Mouse (Mus musculus): ENCODE results near the gene Haspin. TPM values are rescaled to one million over a fixed set of nuclear protein-coding genes. Genes with fewer than 3 reads are reported as not detected.

Gene Haspin
- total and polyA plus RNA-seq, 3 experiments = 26.9 to 28.3 TPM; not detected in 1

GRCm38 (mm10) chr11:73092877-73093276 lies 45.2 kb downstream of the Haspin start:
- H3K4me3 ChIP-seq (ENCODE audit: control insufficient read depth in 1 of 2, insufficient read depth in 1 of 2, low read depth in 2 of 2, low read length in 2 of 2) = no peak overlapping the region
- no peak overlapping the region for H3K27ac ChIP-seq (ENCODE audit: control insufficient read depth, low read depth, low read length)
- TF ChIP-seq TAL1 (IDR thresholded peaks at IDR 0.05; ENCODE audit: low read length) (no peak), MAFK (IDR thresholded peaks at IDR 0.05; ENCODE audit: borderline replicate concordance, low read depth, low read length) (no peak), RCOR1 (IDR thresholded peaks at IDR 0.05; ENCODE audit: low read depth, low read length) (no peak), MXI1 (IDR thresholded peaks at IDR 0.05; ENCODE audit: low read depth, low read length) (no peak), ZKSCAN1 (IDR thresholded peaks at IDR 0.05; ENCODE audit: low read depth, low read length) (no peak), RAD21 (IDR thresholded peaks at IDR 0.05; ENCODE audit: low read depth, low read length) (no peak), MYC (IDR thresholded peaks at IDR 0.05; ENCODE audit: low read depth, low read length) (no peak), POLR2AphosphoS2 (IDR thresholded peaks at IDR 0.05; ENCODE audit: low read length) (no peak)
- peak; percentile 52 for DNase-seq (ENCODE audit: low read depth, low spot score)
- no peaks in the 10 kb centered on the region; a peak in 1 of 4 replicates for H3K36me3 ChIP-seq (ENCODE audit: control insufficient read depth in 1 of 2, insufficient read depth in 2 of 2, low read length in 2 of 2)
- H3K9me3 ChIP-seq (replicated peaks; ENCODE audit: insufficient read depth, low read length) = no peaks in the 10 kb centered on the region
- no peaks in the 10 kb centered on the region for H3K79me2 ChIP-seq (ENCODE audit: control insufficient read depth, insufficient read depth, low read length, poor library complexity)
- H3K9ac ChIP-seq (ENCODE audit: control insufficient read depth, low read depth, low read length, poor library complexity, severe bottlenecking) = no peak overlapping the region
- peaks cover 0 to 12% of the 10 kb centered on the region in 2 experiments; a peak in 2 of 4 replicates for H3K4me1 ChIP-seq (ENCODE audit: control insufficient read depth in 1 of 2, insufficient read depth in 2 of 2, low read length in 2 of 2)
- no peaks in the 10 kb centered on the region for H3K27me3 ChIP-seq (ENCODE audit: control insufficient read depth in 1 of 2, insufficient read depth in 2 of 2, low read length in 2 of 2)

GRCm38 (mm10) chr11:73092057-73092456 lies 46.0 kb downstream of the Haspin start:
- DNase-seq (ENCODE audit: low read depth, low spot score) = no peak
- Histone ChIP-seq H3K4me1 (ENCODE audit: control insufficient read depth in 1 of 2, insufficient read depth in 2 of 2, low read length in 2 of 2) (peaks cover 0 to 20% of the 10 kb centered on the region in 2 experiments; a peak in 2 of 4 replicates), H3K36me3 (ENCODE audit: control insufficient read depth in 1 of 2, insufficient read depth in 2 of 2, low read length in 2 of 2) (peaks cover 0 to 8% of the 10 kb centered on the region in 2 experiments; a peak in 2 of 4 replicates), H3K9ac (ENCODE audit: control insufficient read depth, low read depth, low read length, poor library complexity, severe bottlenecking) (no peak overlapping the region), H3K79me2 (ENCODE audit: control insufficient read depth, insufficient read depth, low read length, poor library complexity) (no peaks in the 10 kb centered on the region), H3K27me3 (ENCODE audit: control insufficient read depth in 1 of 2, insufficient read depth in 2 of 2, low read length in 2 of 2) (no peaks in the 10 kb centered on the region), H3K4me3 (ENCODE audit: control insufficient read depth in 1 of 2, insufficient read depth in 1 of 2, low read depth in 2 of 2, low read length in 2 of 2) (no peak overlapping the region), H3K27ac (ENCODE audit: control insufficient read depth, low read depth, low read length) (no peak overlapping the region), H3K9me3 (replicated peaks; ENCODE audit: insufficient read depth, low read length) (no peaks in the 10 kb centered on the region)
- no peak for TF ChIP-seq ELF1 (IDR thresholded peaks at IDR 0.05; ENCODE audit: low read depth, low read length)
- no peak for TF ChIP-seq NELFE (IDR thresholded peaks at IDR 0.05; ENCODE audit: low read depth, low read length)
- no peak for TF ChIP-seq ZNF384 (IDR thresholded peaks at IDR 0.05; ENCODE audit: low read depth, low read length)
- no peak for TF ChIP-seq ETS1 (IDR thresholded peaks at IDR 0.05; ENCODE audit: low read depth, low read length)
- no peak for TF ChIP-seq MYC (IDR thresholded peaks at IDR 0.05; ENCODE audit: low read depth, low read length)
- TF ChIP-seq TCF12 (IDR thresholded peaks at IDR 0.05; ENCODE audit: low read depth, low read length) = no peak
- TF ChIP-seq UBTF (IDR thresholded peaks at IDR 0.05; ENCODE audit: borderline replicate concordance, insufficient read depth, low read depth, low read length) = no peak
- TF ChIP-seq CHD2 (IDR thresholded peaks at IDR 0.05; ENCODE audit: low read length) = no peak

DNA sequence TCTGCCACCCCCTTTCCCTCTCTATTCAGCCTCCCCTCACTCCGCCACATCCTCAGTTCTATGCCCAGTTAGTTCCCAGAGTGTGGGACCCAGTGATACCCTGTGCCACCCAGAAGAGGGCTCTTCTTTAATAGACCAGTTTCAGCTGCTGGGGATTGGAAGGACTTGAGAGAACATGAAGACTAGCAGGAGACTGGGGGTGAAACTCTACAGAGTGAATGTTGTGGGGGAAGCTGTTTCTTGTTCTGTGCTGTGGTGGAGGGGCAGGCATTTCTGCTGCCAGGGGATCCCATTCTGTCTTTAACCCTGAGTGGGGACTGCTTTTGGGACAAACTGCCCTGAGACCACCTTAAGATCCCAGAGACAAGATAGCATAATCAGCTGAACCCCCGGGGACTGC lies 47.3 kb downstream of the Haspin start:
- H3K27ac ChIP-seq (ENCODE audit: control insufficient read depth, low read depth, low read length) = no peak overlapping the region
- H3K4me1 ChIP-seq (ENCODE audit: control insufficient read depth in 1 of 2, insufficient read depth in 2 of 2, low read length in 2 of 2) = peaks cover 0 to 22% of the 10 kb centered on the region in 2 experiments; a peak in 2 of 4 replicates
- H3K79me2 ChIP-seq (ENCODE audit: control insufficient read depth, insufficient read depth, low read length, poor library complexity) = no peaks in the 10 kb centered on the region
- DNase-seq (ENCODE audit: low read depth, low spot score) = no peak
- H3K4me3 ChIP-seq (ENCODE audit: control insufficient read depth in 1 of 2, insufficient read depth in 1 of 2, low read depth in 2 of 2, low read length in 2 of 2) = no peak overlapping the region
- no peaks in the 10 kb centered on the region for H3K27me3 ChIP-seq (ENCODE audit: control insufficient read depth in 1 of 2, insufficient read depth in 2 of 2, low read length in 2 of 2)
- peaks cover 0 to 9% of the 10 kb centered on the region in 2 experiments; a peak in 2 of 4 replicates for H3K36me3 ChIP-seq (ENCODE audit: control insufficient read depth in 1 of 2, insufficient read depth in 2 of 2, low read length in 2 of 2)
- H3K9me3 ChIP-seq (replicated peaks; ENCODE audit: insufficient read depth, low read length) = no peaks in the 10 kb centered on the region
- H3K9ac ChIP-seq (ENCODE audit: control insufficient read depth, low read depth, low read length, poor library complexity, severe bottlenecking) = no peak overlapping the region
- TF ChIP-seq JUND (IDR thresholded peaks at IDR 0.05; ENCODE audit: low read depth, low read length) (no peak), TAL1 (IDR thresholded peaks at IDR 0.05; ENCODE audit: low read length) (no peak), MYB (IDR thresholded peaks at IDR 0.05; ENCODE audit: low read depth, low read length) (no peak), GATA1 (IDR thresholded peaks at IDR 0.05; ENCODE audit: low read depth, low read length) (no peak), ZKSCAN1 (IDR thresholded peaks at IDR 0.05; ENCODE audit: low read depth, low read length) (no peak), MYC (IDR thresholded peaks at IDR 0.05; ENCODE audit: low read depth, low read length) (no peak), MAFK (IDR thresholded peaks at IDR 0.05; ENCODE audit: borderline replicate concordance, low read depth, low read length) (no peak), TBP (IDR thresholded peaks at IDR 0.05; ENCODE audit: low read depth, low read length) (no peak), CHD1 (IDR thresholded peaks at IDR 0.05; ENCODE audit: low read depth, low read length) (no peak), HCFC1 (IDR thresholded peaks at IDR 0.05; ENCODE audit: low read depth, low read length) (no peak), BHLHE40 (IDR thresholded peaks at IDR 0.05; ENCODE audit: borderline replicate concordance, low read depth, low read length) (no peak), CTCF (IDR thresholded peaks at IDR 0.05 in 2 of 3, conservative IDR thresholded peaks at IDR 0.05 in 1 of 3; ENCODE audit: control insufficient read depth in 1 of 3, insufficient read depth in 1 of 3, low read depth in 2 of 3, low read length in 3 of 3, poor library complexity in 1 of 3, severe bottlenecking in 1 of 3) (no peak), TCF12 (IDR thresholded peaks at IDR 0.05; ENCODE audit: low read depth, low read length) (no peak), USF1 (IDR thresholded peaks at IDR 0.05; ENCODE audit: low read depth, low read length) (no peak), USF2 (IDR thresholded peaks at IDR 0.05; ENCODE audit: borderline replicate concordance in 1 of 2, insufficient read depth in 1 of 2, low read depth in 1 of 2, low read length in 2 of 2) (no peak), ZC3H11A (IDR thresholded peaks at IDR 0.05; ENCODE audit: low read depth, low read length) (no peak), MXI1 (IDR thresholded peaks at IDR 0.05; ENCODE audit: low read depth, low read length) (no peak)
